Mouse (Mus musculus) olfactory bulb, adult 2 months (tissue): ENCODE data around the gene Hipk1. TPM values are rescaled to one million over a fixed set of nuclear protein-coding genes. Genes with fewer than 3 reads are reported as not detected.
A peak's percentile ranks its signal among the peaks of the same experiment; 100 is the strongest.

Experiments
- H3K27ac ChIP-seq: fragments of 200-500 bp; 2 replicates; pipeline ENCODE4 v1.5.1; 2012; ENCODE audit warnings: low read depth, low read length; ENCODE audit not compliant: insufficient read depth
- H3K4me1 ChIP-seq: fragments of 200-500 bp; 2 replicates; pipeline ENCODE4 v1.6.1; 2012; ENCODE audit warnings: low read length; ENCODE audit not compliant: control insufficient read depth, insufficient read depth
- H3K4me3 ChIP-seq: fragments of 200-500 bp; 2 replicates; pipeline ENCODE4 v1.5.1; 2012; ENCODE audit warnings: mild to moderate bottlenecking, low read depth, low read length, moderate library complexity; ENCODE audit not compliant: insufficient read depth
- CTCF ChIP-seq: fragments of 200-500 bp; IDR thresholded peaks from 2 replicates; pipeline ENCODE4 v1.5.1; 2012; ENCODE audit warnings: low read depth, mild to moderate bottlenecking, low read length, moderate library complexity; ENCODE audit not compliant: insufficient read depth
- POLR2A ChIP-seq: fragments of 200-500 bp; IDR thresholded peaks from 2 replicates; pipeline ENCODE4 v1.6.1; 2012; ENCODE audit warnings: mild to moderate bottlenecking, low read depth, low read length, moderate library complexity; ENCODE audit not compliant: insufficient read depth
- WGBS: fragments of 180-500 bp; shearing (Covaris S2); methylation state at CpG from one replicate; pipeline ENCODE4 v1.1.7; 2018; 5-methylcytosine and 5-hydroxymethylcytosine counted together
- polyA plus RNA-seq: library from polyadenylated mRNA; stranded (reverse); fragments of >200 nt; gene quantifications from 2 replicates; pipeline ENCODE4 v1.2.4, GENCODE M21; 2012; ENCODE audit warnings: low replicate concordance; ENCODE audit not compliant: missing spikeins, insufficient read depth, insufficient read length

Hipk1 gene
- polyA plus RNA-seq, 1 experiment: not detected

- H3K27ac ChIP-seq: 0 out of 2 replicates have a peak overlapping the region, but pooled peaks have one; percentile 62
- TF ChIP-seq CTCF (no peak), POLR2A (no peak)
- H3K4me1 ChIP-seq: peaks cover 23% of the 10 kb centered on the region
- H3K4me3 ChIP-seq: no peak overlapping the region
- 38% methylated on average over 11 of the region's 11 CpGs for WGBS
These were observed 75.3 kb downstream of the Hipk1 start for GRCm38 (mm10) chr3:103715762-103716693.

GRCm38 (mm10) chr3:103714942-103715341 lies 76.4 kb downstream of the Hipk1 start:
- H3K4me3 ChIP-seq: no peak overlapping the region
- H3K27ac ChIP-seq: no peak overlapping the region
- TF ChIP-seq POLR2A: no peak
- no peak for TF ChIP-seq CTCF
- 90% methylated on average over 8 of the region's 8 CpGs for WGBS
- peaks cover 23% of the 10 kb centered on the region for H3K4me1 ChIP-seq

- Histone ChIP-seq H3K4me1 (peaks cover 21% of the 10 kb centered on the region), H3K27ac (no peak overlapping the region), H3K4me3 (no peak overlapping the region)
- no peak for TF ChIP-seq CTCF
- no peak for TF ChIP-seq POLR2A
- 77% methylated on average over 7 of the region's 7 CpGs for WGBS
These were observed 77.0 kb downstream of the Hipk1 start for GRCm38 (mm10) chr3:103714236-103714875.

- no peak overlapping the region for H3K27ac ChIP-seq
- no peak overlapping the region for H3K4me3 ChIP-seq
- TF ChIP-seq POLR2A: no peak
- no peak for TF ChIP-seq CTCF
- 98% methylated on average over 4 of the region's 4 CpGs for WGBS
- peaks cover 10% of the 10 kb centered on the region for H3K4me1 ChIP-seq
These were observed 79.2 kb downstream of the Hipk1 start for GRCm38 (mm10) chr3:103712196-103712595.

GRCm38 (mm10) chr3:103709470-103710040 lies 81.8 kb downstream of the Hipk1 start:
- TF ChIP-seq CTCF (no peak), POLR2A (no peak)
- H3K4me3 ChIP-seq: no peak overlapping the region
- no peaks in the 10 kb centered on the region for H3K4me1 ChIP-seq
- 84% methylated on average over 5 of the region's 5 CpGs for WGBS
- H3K27ac ChIP-seq: no peak overlapping the region

GRCm38 (mm10) chr3:103705426-103705825 lies 85.9 kb downstream of the Hipk1 start:
- Histone ChIP-seq H3K27ac (no peak overlapping the region), H3K4me3 (no peak overlapping the region), H3K4me1 (no peaks in the 10 kb centered on the region)
- WGBS: 83% methylated on average over 12 of the region's 12 CpGs
- TF ChIP-seq POLR2A (no peak), CTCF (no peak)

- H3K4me3 ChIP-seq: no peak overlapping the region
- WGBS: 56% methylated on average over 6 of the region's 6 CpGs
- TF ChIP-seq CTCF: no peak
- TF ChIP-seq POLR2A: no peak
- H3K27ac ChIP-seq: no peak overlapping the region
- H3K4me1 ChIP-seq: no peaks in the 10 kb centered on the region
These were observed 86.7 kb downstream of the Hipk1 start for GRCm38 (mm10) chr3:103704661-103705060.

- 80% methylated on average over 1 of the region's 1 CpGs for WGBS
- Histone ChIP-seq H3K4me1 (no peaks in the 10 kb centered on the region), H3K4me3 (no peak overlapping the region), H3K27ac (no peak overlapping the region)
- TF ChIP-seq POLR2A: no peak
- no peak for TF ChIP-seq CTCF
These were observed 94.9 kb downstream of the Hipk1 start for GRCm38 (mm10) chr3:103696388-103696925.
